Mouse (Mus musculus) colon, adult 2 months (tissue): ENCODE results near the gene Parp1. TPM values are rescaled to one million over a fixed set of nuclear protein-coding genes. Genes with fewer than 3 reads are reported as not detected.

ENCODE experiments used
- polyA plus RNA-seq: library from polyadenylated mRNA; depleted of rRNA; stranded (reverse); fragments of >200 nt; gene quantifications from 2 replicates; pipeline ENCODE4 v1.2.3, GENCODE M21; 2012; rRNA removed

The Parp1 gene
- polyA plus RNA-seq: 15.4 and 17.2 TPM in 2 replicates

DNA sequence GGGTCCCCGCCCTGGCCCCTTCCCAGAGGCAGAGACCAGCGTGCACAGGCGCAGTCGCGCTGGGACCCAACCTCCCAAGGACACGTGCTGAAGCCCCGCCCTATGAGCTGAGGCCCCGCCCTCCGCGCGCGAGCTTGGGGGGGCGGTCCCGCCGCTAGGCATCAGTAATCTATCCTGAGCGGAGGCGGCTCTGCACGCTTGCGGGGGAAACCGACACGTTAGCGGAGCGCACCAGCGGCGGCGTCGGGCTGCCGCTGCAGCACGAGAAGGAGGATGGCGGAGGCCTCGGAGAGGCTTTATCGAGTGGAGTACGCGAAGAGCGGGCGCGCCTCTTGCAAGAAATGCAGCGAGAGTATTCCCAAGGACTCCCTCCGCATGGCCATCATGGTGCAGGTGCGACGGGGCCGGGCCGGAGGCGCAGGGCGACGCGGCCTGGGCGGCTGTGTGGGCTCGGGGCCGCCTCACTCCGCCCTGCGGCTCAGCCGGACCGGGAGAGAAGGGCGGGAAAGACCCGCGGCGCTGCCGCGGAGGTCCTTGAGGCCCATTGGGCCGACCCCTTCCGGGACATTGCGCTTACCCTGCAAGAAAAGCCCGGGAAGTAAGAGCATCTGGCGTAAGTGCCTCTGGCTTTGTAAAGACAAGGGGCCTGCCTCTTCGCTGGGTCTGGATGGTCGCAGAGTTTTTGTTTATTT is at the start of gene Parp1:
Gene Parp1 (plus strand): TSS at position 164 of the 692 bp plus-strand sequence.

GRCm38 (mm10) chr1:180641137-180641517 is 72.4 kb downstream of the Parp1 start, which contains the start of gene Lin9:
Gene Lin9, plus strand, starts transcription at chr1:180641150.

Other genes starting within 250 kb of the Parp1 start
- 11.1 and 11.2 TPM in 2 replicates for gene Itpkb, start 238.4 kb upstream of the Parp1 start, polyA plus RNA-seq
- gene Stum, start 85.4 kb upstream of the Parp1 start, polyA plus RNA-seq: 55.6 and 108 TPM in 2 replicates
- gene Lin9, start 72.2 kb downstream of the Parp1 start, polyA plus RNA-seq: 1.7 and 2.0 TPM in 2 replicates
- gene Mixl1, start 128.1 kb downstream of the Parp1 start, polyA plus RNA-seq: 0.13 TPM in 1 of 2 replicates, not detected in the other
- gene Acbd3, start 157.1 kb downstream of the Parp1 start, polyA plus RNA-seq: 19.5 and 20.2 TPM in 2 replicates
- gene H3f3a, start 245.0 kb downstream of the Parp1 start, polyA plus RNA-seq: 239 and 316 TPM in 2 replicates